Mouse (Mus musculus) intestine, embryonic 15.5 days (tissue): Measurements from ENCODE around the gene Rab40b. TPM values are rescaled to one million over a fixed set of nuclear protein-coding genes. Genes with fewer than 3 reads are reported as not detected.

Experiments used
- ATAC-seq: fragments of 200-750 bp; cut with Nextera tagmentation; 2 replicates; pipeline ENCODE4 v1.8.0; 2017; ENCODE audit warnings: moderate TSS enrichment, moderate library complexity
- H3K27ac ChIP-seq: fragments of 300-500 bp; sonication (generic); 2 replicates; pipeline ENCODE4 v1.5.1; 2015; ENCODE audit warnings: mild to moderate bottlenecking, inconsistent platforms
- H3K27me3 ChIP-seq: fragments of 300-500 bp; sonication (generic); replicated peaks from 2 replicates; pipeline ENCODE4 v1.6.1; 2015; ENCODE audit warnings: inconsistent platforms
- H3K36me3 ChIP-seq: fragments of 300-500 bp; sonication (generic); 2 replicates; pipeline ENCODE4 v1.6.1; 2015; ENCODE audit warnings: inconsistent platforms
- H3K4me1 ChIP-seq: fragments of 300-500 bp; sonication (generic); replicated peaks from 2 replicates; pipeline ENCODE4 v1.6.1; 2015; ENCODE audit warnings: inconsistent platforms
- H3K4me2 ChIP-seq: fragments of 300-500 bp; sonication (generic); replicated peaks from 2 replicates; pipeline ENCODE4 v1.6.1; 2015; ENCODE audit warnings: mild to moderate bottlenecking, inconsistent platforms
- H3K4me3 ChIP-seq: fragments of 300-500 bp; sonication (generic); replicated peaks from 2 replicates; pipeline ENCODE4 v1.5.1; 2015; ENCODE audit warnings: inconsistent platforms
- H3K9ac ChIP-seq: fragments of 300-500 bp; sonication (generic); 2 replicates; pipeline ENCODE4 v1.6.1; 2015; ENCODE audit warnings: inconsistent platforms
- H3K9me3 ChIP-seq: fragments of 300-500 bp; sonication (generic); 2 replicates; pipeline ENCODE4 v1.6.1; 2016; ENCODE audit warnings: inconsistent platforms
- WGBS: fragments of 180-500 bp; shearing (Covaris S2); methylation state at CpG from one replicate; pipeline ENCODE4 v1.1.7; 2015; 5-methylcytosine and 5-hydroxymethylcytosine counted together
- polyA plus RNA-seq: library from polyadenylated mRNA; unstranded; fragments of >200 nt; fragmentation: Nextera tagmentation; extraction: Ambion mirVana; gene quantifications from 2 replicates; pipeline ENCODE4 v1.2.1, GENCODE M21; 2015

The Rab40b gene
- 5.4 TPM in 2 replicates for polyA plus RNA-seq

DNA sequence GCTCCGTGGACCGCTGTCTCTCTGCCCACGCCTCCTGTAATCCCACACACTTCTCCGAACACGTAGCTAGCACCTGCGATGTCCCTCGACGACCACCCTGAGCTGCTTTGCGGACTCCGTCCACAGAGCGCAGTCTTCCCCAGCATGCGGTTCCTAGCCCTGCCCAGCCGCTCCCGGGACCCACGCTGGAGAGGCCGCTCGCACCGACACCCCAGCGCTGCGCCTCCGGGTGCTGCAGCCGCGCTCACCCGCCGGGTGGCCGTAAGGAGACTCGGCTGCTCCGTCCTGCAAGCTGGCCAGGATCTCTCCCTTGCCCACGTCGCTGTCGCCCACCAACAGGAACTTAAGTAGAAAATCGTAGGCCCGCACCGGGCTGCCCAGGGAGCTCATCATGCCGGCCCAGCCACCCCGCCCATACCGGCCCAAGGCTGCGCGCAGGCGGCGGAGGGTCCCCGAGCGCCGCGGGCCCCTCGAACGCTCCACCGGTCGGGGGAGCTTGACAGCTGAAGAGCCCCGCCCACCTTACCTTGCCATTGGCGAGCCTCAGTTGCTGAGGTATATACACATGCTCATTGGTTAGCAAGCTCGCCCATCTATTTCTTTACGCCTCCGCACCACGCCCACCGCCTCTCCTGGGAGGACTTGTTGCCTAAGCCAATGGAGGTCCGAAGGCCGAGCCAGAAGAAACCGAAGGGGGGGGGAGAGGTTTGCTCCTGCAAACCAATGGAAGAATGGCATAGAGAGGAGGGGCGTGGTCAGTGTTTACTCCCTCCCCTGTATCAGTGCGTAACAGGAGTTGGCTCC is at the start of gene Rab40b:
Gene Rab40b, minus strand, starts transcription at position 502 of the 804 bp plus-strand sequence.
- Histone ChIP-seq H3K4me2 (peak within 1 kb of the TSS; percentile 92), H3K4me1 (peaks cover 11% of the 10 kb centered on the region), H3K4me3 (peak within 1 kb of the TSS; percentile 57), H3K9me3 (no peaks in the 10 kb centered on the region), H3K27ac (0 out of 2 replicates have a peak within 1 kb of the TSS, but pooled peaks have one; percentile 24), H3K9ac (peak within 1 kb of the TSS; percentile 61), H3K36me3 (no peaks in the 10 kb centered on the region), H3K27me3 (no peaks in the 10 kb centered on the region)
- WGBS, result under 1% methylated on average over 61 of the region's 61 CpGs
- peak; percentile 100 for ATAC-seq

DNA sequence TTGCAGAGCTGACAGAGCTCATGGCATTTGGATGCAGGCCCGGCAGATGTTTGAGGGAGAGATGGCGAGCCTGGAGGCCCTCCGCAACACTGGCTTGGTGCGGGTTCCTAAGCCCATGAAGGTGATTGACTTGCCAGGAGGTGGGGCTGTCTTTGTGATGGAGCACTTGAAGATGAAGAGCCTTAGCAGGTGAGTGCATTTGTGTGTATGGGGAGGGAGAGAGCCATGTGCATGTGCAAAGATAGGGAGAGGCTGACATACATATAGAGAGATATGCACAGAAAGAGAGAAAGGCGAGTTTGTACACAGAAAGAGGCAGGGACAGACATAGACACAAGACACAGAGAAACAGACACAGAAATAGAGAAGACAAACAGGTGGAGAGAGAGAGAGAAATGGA is 49.2 kb upstream of the Rab40b start:
- H3K36me3 ChIP-seq, result no peaks in the 10 kb centered on the region
- H3K4me3 ChIP-seq, result no peak overlapping the region
- WGBS, result 76% methylated on average over 5 of the region's 5 CpGs
- no peak for ATAC-seq
- H3K9ac ChIP-seq, result no peak overlapping the region
- H3K4me1 ChIP-seq, result no peaks in the 10 kb centered on the region
- no peak overlapping the region for H3K27ac ChIP-seq
- no peaks in the 10 kb centered on the region for H3K9me3 ChIP-seq
- no peaks in the 10 kb centered on the region for H3K27me3 ChIP-seq
- H3K4me2 ChIP-seq, result no peak overlapping the region

DNA sequence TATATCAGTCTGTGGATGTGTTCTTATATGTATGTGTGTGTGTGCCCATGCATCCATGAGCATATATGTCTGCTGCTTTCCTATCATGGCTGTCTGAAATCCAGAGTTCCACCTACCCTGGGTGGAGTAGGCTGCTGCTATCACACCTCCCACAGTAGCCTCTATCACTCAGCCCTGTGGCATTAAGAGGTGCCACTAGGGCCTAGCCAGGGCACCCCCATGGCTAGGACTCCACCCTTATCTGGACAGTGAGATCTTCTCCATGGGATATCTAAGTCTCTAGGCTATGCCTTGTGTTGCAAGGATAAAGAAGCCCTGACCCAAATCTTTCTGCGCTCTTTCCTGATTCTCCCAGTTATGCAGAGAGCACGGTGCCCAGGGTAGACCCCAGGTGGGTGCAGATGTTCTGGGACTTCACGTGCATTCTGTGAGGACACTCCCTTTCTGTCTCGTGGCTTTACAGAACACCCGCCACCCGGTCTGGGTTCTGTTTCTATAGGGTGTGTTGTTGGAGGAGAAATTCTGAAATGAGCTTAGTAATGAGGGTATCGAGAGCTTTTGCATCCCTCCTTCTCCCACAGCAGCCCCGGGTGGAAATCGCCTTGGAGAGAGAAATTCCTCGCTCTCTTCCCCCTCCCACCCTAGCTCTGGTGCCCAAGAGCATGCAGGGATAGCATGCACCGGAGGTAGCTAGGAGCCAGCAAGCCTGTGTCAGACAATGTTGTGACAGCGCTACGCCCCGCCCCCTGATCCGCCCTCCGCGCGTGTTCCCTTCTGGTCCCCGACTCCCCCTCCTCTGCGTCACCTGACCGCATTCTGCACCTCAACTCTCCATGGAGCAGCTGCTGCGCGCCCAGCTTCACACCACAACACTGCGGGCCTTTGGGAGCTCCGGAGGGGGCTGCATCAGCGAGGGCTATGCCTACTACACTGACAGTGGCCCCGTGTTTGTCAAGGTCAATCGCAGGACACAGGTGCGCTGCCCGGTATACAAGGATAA is 46.4 kb upstream of the Rab40b start, which contains the start of gene Fn3k:
Gene Fn3k, plus strand, starts transcription at position 758 of the 1,000 bp plus-strand sequence.
- 5% methylated on average over 30 of the region's 30 CpGs for WGBS
- no peaks in the 10 kb centered on the region for H3K9me3 ChIP-seq
- H3K27ac ChIP-seq, result 0 out of 2 replicates have a peak within 1 kb of the TSS, but pooled peaks have one; percentile 27
- no peaks in the 10 kb centered on the region for H3K36me3 ChIP-seq
- peak within 1 kb of the TSS; percentile 40 for H3K4me3 ChIP-seq
- no peaks in the 10 kb centered on the region for H3K4me1 ChIP-seq
- ATAC-seq, result peak; percentile 93
- peak within 1 kb of the TSS; percentile 36; the same call in 1 of the 2 replicates for H3K9ac ChIP-seq
- H3K27me3 ChIP-seq, result no peaks in the 10 kb centered on the region
- H3K4me2 ChIP-seq, result peak within 1 kb of the TSS; percentile 91

DNA sequence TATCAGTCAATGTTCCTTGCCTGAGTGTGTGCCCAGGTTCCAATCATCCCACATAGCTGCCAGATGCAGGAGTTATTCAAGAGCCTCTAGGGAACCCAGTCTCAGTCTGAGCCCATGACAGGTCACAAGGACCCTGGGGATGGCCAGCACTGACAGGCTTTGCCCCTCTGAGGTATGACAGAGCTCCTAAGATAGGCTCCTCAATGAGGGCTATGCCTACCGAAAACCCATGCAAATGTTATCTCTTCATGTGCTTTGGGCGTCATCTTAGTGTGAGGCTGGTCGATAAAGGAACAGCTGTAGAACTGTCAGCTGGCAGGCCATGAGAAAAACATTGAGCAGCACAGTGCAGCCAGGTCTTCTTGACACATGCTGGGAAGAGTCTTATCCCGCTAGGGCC is 45.3 kb upstream of the Rab40b start:
- H3K4me1 ChIP-seq, result no peaks in the 10 kb centered on the region
- H3K27me3 ChIP-seq, result no peaks in the 10 kb centered on the region
- WGBS, result 74% methylated on average over 4 of the region's 4 CpGs
- H3K4me3 ChIP-seq, result no peak overlapping the region
- no peak overlapping the region for H3K9ac ChIP-seq
- H3K36me3 ChIP-seq, result no peaks in the 10 kb centered on the region
- no peak overlapping the region for H3K4me2 ChIP-seq
- no peak overlapping the region for H3K27ac ChIP-seq
- no peaks in the 10 kb centered on the region for H3K9me3 ChIP-seq
- peak; percentile 44; the same call in 1 of the 2 replicates for ATAC-seq

DNA sequence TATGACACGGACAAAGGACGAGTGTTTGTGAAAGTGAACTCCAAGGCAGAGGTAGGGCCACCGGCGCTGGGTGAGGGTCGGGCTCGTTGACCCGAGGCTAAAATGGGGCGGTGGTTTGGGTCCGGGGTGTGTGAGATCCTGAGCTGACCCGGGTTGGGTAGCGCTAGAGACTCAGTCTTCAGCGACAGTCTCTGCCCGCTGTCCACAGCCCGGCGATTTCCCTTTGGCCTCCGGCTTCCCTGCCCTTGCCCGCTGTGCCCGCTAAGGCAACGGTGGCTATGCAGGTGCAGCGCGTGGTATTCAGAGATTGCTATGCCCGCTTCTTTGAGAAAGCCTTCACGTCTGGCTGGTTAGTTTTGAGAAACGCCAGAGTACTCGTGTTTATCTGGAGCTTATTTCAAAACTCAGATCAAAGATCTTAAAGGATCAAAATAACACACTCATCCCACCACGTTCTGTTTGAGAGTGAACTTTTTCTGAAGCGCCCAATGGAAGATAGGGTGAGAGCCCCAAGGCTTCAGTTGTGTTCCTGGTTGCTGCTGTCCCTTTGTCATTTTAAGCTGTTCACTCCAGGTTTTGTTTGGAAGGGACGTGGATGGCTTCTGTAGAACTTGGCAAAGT is 33.6 kb upstream of the Rab40b start:
- under 1% methylated on average over 28 of the region's 28 CpGs for WGBS
- H3K4me1 ChIP-seq, result 0 out of 2 replicates have a peak, but pooled peaks cover 5% of the 10 kb centered on the region
- peak overlapping the region; percentile 81 for H3K9ac ChIP-seq
- H3K9me3 ChIP-seq, result no peaks in the 10 kb centered on the region
- peak overlapping the region; percentile 66 for H3K4me3 ChIP-seq
- peak; percentile 78 for ATAC-seq
- no peaks in the 10 kb centered on the region for H3K27me3 ChIP-seq
- no peak overlapping the region for H3K27ac ChIP-seq
- H3K36me3 ChIP-seq, result no peaks in the 10 kb centered on the region
- H3K4me2 ChIP-seq, result peak overlapping the region; percentile 92

DNA sequence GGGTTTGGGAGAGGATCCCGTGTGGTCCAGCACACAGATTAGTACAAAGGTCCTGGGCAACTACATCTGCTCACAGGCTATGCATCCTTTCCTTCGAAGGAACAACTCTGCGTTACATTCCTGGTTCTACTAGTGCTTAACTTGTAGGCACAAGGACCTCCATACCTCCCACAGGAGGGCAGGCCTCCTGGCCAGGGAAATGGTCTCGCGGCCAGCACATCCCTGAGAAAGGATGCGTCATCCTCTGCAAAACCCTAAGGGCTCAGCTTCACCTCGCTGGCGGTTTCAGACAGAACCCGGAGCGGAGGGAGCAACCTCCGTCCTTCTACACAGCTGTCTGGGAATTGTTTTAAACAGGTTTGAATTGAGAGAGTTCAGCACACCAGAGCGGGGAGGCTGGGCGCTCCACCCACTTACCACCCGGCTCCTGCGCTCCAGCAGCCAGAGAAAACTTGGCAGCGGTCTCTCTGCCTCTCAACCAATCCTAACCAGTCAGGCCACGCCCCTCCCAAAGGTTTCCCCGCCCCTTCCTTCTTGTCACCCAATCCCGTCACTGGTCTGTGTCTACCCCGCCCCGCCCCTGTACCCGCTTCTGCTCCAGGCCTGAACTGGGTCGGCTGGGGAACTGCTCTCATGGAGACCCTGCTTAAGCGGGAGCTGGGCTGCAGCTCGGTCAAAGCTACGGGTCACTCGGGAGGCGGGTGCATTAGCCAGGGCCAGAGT is 32.9 kb upstream of the Rab40b start, which contains the start of gene Fn3krp:
Gene Fn3krp, plus strand, starts transcription at position 572 of the 723 bp plus-strand sequence.
- peak within 1 kb of the TSS; percentile 92 for H3K4me2 ChIP-seq
- no peaks in the 10 kb centered on the region for H3K36me3 ChIP-seq
- 1% methylated on average over 28 of the region's 28 CpGs for WGBS
- H3K4me1 ChIP-seq, result 0 out of 2 replicates have a peak, but pooled peaks cover 5% of the 10 kb centered on the region
- peak within 1 kb of the TSS; percentile 81 for H3K9ac ChIP-seq
- H3K27ac ChIP-seq, result peak within 1 kb of the TSS; percentile 33
- H3K9me3 ChIP-seq, result no peaks in the 10 kb centered on the region
- H3K4me3 ChIP-seq, result peak within 1 kb of the TSS; percentile 66
- peak; percentile 100 for ATAC-seq
- no peaks in the 10 kb centered on the region for H3K27me3 ChIP-seq

DNA sequence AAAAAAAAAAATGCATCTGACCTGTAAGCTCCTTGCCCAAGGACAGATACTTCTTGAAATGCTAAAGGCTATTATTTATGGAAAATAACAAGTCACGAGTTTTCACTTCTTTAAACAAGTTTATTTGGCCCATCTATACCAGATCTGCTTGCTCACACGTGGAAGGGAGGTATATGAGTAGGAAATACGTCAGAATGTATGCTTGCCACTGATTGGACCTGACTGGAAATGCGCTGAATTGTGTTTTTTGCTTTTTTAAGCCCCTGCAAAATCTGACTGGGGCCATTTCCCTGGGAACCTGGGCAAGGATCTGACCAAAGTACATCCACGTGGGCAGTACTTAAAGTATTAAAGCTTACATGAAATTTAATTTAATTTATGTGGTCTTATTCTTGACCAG is 32.3 kb upstream of the Rab40b start:
- Histone ChIP-seq H3K4me2 (peak overlapping the region; percentile 92), H3K4me1 (0 out of 2 replicates have a peak, but pooled peaks cover 5% of the 10 kb centered on the region), H3K9ac (no peak overlapping the region), H3K9me3 (no peaks in the 10 kb centered on the region), H3K27me3 (no peaks in the 10 kb centered on the region), H3K36me3 (no peaks in the 10 kb centered on the region), H3K4me3 (peak overlapping the region; percentile 66; the same call in 1 of the 2 replicates), H3K27ac (no peak overlapping the region)
- ATAC-seq, result no peak
- 51% methylated on average over 5 of the region's 5 CpGs for WGBS

DNA sequence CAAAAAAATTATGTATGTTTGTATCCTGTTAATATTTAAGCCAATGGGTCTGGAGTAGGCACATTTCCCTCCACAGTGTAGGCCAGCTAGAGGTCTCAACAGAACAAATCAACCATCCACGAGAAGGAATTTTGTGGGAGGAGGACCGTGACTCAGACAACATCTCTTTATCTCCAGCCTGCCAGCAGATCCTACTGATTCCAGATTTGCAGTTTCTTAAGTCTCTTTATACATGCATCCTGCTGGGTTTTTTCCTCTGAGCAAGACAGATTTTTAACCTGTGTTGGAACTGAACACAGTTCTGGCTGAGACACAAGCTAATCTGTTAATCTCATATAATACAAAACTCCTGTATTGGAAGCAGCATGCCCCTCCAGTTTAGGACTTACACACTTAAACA is 30.9 kb upstream of the Rab40b start:
- Histone ChIP-seq H3K36me3 (no peaks in the 10 kb centered on the region), H3K27me3 (no peaks in the 10 kb centered on the region), H3K4me1 (0 out of 2 replicates have a peak, but pooled peaks cover 5% of the 10 kb centered on the region), H3K9me3 (no peaks in the 10 kb centered on the region), H3K4me3 (no peak overlapping the region), H3K27ac (no peak overlapping the region), H3K9ac (no peak overlapping the region), H3K4me2 (no peak overlapping the region)
- 62% methylated on average over 2 of the region's 2 CpGs for WGBS
- ATAC-seq, result no peak

DNA sequence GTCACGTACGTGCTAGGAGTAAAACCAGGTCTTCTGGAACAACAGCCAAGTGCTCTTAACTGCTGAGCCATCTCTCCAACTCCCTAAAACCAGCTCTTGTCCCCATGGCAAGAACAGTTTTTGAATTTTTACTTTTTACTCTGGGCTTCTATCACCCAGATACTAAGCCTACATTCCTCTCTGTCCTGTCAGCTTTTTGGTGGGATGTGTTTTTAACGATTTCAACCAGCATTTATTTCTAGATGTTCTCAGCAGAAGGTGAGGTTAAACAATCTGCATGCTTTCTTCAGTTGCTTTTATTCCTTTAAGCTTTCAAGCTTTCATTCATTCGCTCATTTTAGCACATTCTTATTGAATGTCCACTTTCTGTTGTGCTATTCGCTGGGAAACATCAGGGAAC is 29.9 kb upstream of the Rab40b start:
- Histone ChIP-seq H3K4me2 (no peak overlapping the region), H3K9ac (no peak overlapping the region), H3K4me3 (no peak overlapping the region), H3K27ac (no peak overlapping the region), H3K4me1 (0 out of 2 replicates have a peak, but pooled peaks cover 5% of the 10 kb centered on the region), H3K27me3 (no peaks in the 10 kb centered on the region), H3K9me3 (no peaks in the 10 kb centered on the region), H3K36me3 (no peaks in the 10 kb centered on the region)
- ATAC-seq, result no peak
- WGBS, result 76% methylated on average over 5 of the region's 5 CpGs

DNA sequence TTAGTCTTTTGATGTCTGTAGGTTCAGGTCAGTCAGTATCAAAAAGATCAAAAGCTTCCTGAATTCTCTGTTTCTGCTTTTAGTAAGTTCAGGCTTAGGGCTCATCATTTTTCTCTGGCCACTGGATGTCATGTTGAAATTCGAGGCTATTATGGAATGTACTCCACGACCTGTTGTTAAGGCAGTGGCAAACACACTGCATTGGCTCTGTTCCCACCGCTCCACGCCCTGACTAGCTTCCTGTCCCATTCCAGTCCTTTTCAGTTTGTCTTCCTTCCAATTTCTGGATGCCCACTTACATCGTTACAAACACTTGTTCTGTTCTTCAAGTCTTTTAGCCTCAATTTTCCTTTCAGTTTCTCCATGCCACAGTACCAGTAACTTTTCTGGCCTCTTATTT is 27.3 kb upstream of the Rab40b start:
- Histone ChIP-seq H3K9me3 (no peaks in the 10 kb centered on the region), H3K27ac (no peak overlapping the region), H3K4me1 (no peaks in the 10 kb centered on the region), H3K36me3 (no peaks in the 10 kb centered on the region), H3K9ac (no peak overlapping the region), H3K27me3 (no peaks in the 10 kb centered on the region), H3K4me2 (no peak overlapping the region), H3K4me3 (no peak overlapping the region)
- 60% methylated on average over 5 of the region's 5 CpGs for WGBS
- no peak for ATAC-seq

DNA sequence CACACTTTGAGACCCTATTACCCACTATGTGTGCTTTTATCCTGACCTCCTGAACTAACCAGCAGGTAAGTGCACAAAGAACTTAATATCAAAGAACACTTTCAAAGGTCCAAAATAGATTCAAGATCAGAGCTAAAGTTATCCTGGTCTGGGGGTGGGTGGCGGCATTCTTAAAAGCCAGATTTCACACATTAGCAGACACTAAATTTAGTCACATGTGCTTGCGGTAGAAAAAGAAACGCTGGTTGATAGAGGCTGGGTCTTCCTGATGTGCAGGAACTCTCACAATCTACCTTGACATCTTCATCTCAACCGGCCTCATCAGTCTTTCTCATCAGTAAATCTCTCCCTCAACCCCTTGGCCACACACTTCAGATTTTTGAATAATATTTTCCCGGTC is 26.7 kb upstream of the Rab40b start:
- 93% methylated on average over 5 of the region's 5 CpGs for WGBS
- H3K4me3 ChIP-seq, result no peak overlapping the region
- no peaks in the 10 kb centered on the region for H3K27me3 ChIP-seq
- H3K4me2 ChIP-seq, result no peak overlapping the region
- ATAC-seq, result no peak
- no peaks in the 10 kb centered on the region for H3K36me3 ChIP-seq
- H3K27ac ChIP-seq, result no peak overlapping the region
- no peaks in the 10 kb centered on the region for H3K4me1 ChIP-seq
- H3K9ac ChIP-seq, result no peak overlapping the region
- no peaks in the 10 kb centered on the region for H3K9me3 ChIP-seq
